In genomic region chr6:63482141-63482540, GRCm38 (mm10) we compare ENCODE assay signal across 22 mouse cellular contexts.
A peak's percentile ranks its signal among the peaks of the same experiment; 100 is the strongest.
DNase-seq lines count a peak whose midpoint lies in the region; ATAC-seq and TF ChIP-seq lines count a peak whose summit lies in the region.
"Had no signal": no experiment of that assay in that cellular context is flagged by ENCODE, and none has a peak within 500 bp of the region (broad histone marks: within the 10 kb centered on the region; RNA-seq: fewer than 3 reads in every experiment).

No protein-coding gene starts in this region.

- 0 out of 2 replicates have a peak, but pooled peaks have one; percentile 19 for ATAC-seq in forebrain, embryonic 15.5 days (replicated peaks)
- ATAC-seq in forebrain, embryonic 11.5 days (replicated peaks; ENCODE audit: low FRiP score): no peak
- ATAC-seq in midbrain, postnatal 0 days (ENCODE audit: low FRiP score): no peak
- ATAC-seq in midbrain, embryonic 14.5 days (ENCODE audit: low FRiP score, low TSS enrichment): no peak
- ATAC-seq in forebrain, postnatal 0 days: no peak
- no peak for ATAC-seq in liver, postnatal 0 days
- ATAC-seq: CD4-positive, CD25-positive, alpha-beta regulatory T cell, adult 4 months; hindbrain, embryonic 16.5 days had no signal

- 68% methylated on average over 1 of the region's 1 CpGs for WGBS in forebrain, embryonic 15.5 days
- WGBS in forebrain, embryonic 11.5 days: 83% methylated on average over 1 of the region's 1 CpGs
- WGBS in midbrain, postnatal 0 days: 79% methylated on average over 1 of the region's 1 CpGs
- WGBS in midbrain, embryonic 14.5 days: 93% methylated on average over 1 of the region's 1 CpGs
- 74% methylated on average over 1 of the region's 1 CpGs for WGBS in forebrain, postnatal 0 days
- WGBS in liver, postnatal 0 days (ENCODE audit: insufficient replicate concordance): 66% methylated on average over 1 of the region's 1 CpGs

- peak; percentile 24 to 31 for DNase-seq in cerebellum, postnatal 10 days
- DNase-seq in cerebellum, postnatal 36 days: no peak
- no peak for DNase-seq in forebrain, embryonic 11.5 days (ENCODE audit: low spot score)
- peak; percentile 23 for DNase-seq in midbrain, postnatal 0 days (ENCODE audit: low spot score)
- DNase-seq in midbrain, embryonic 14.5 days: no peak
- peak; percentile 20 for DNase-seq in forebrain, postnatal 0 days
- DNase-seq in liver, postnatal 0 days: no peak
- DNase-seq: adrenal gland, postnatal 10 days; B cell, adult 2 months; cerebellum, adult 18-20 months; cerebellum, adult 9-11 months; embryo, embryonic 11 days; gastrocnemius, adult 2 months; gastrocnemius, postnatal 25 days; heart, postnatal 36 days; kidney, adult 11 months had no signal

- no peak overlapping the region for H3K4me3 ChIP-seq in forebrain, embryonic 15.5 days
- H3K4me3 ChIP-seq in forebrain, embryonic 11.5 days (ENCODE audit: low read depth, low read length): no peak overlapping the region
- no peak overlapping the region for H3K4me3 ChIP-seq in midbrain, postnatal 0 days (ENCODE audit: low read depth, low read length)
- H3K4me3 ChIP-seq in midbrain, embryonic 14.5 days (replicated peaks; ENCODE audit: low read depth, low read length): no peak overlapping the region
- H3K4me3 ChIP-seq in forebrain, postnatal 0 days (ENCODE audit: low read depth, low read length): no peak overlapping the region
- H3K4me3 ChIP-seq in liver, postnatal 0 days (ENCODE audit: low read depth, low read length): no peak overlapping the region
- H3K4me3 ChIP-seq: embryonic facial prominence, embryonic 12.5 days; gastrocnemius, adult 2 months; heart, embryonic 13.5 days had no signal

- no peak overlapping the region for H3K27ac ChIP-seq in forebrain, embryonic 15.5 days (replicated peaks)
- no peak overlapping the region for H3K27ac ChIP-seq in forebrain, embryonic 11.5 days (ENCODE audit: low read depth, low read length)
- H3K27ac ChIP-seq in midbrain, postnatal 0 days (ENCODE audit: low read depth, low read length): no peak overlapping the region
- no peak overlapping the region for H3K27ac ChIP-seq in midbrain, embryonic 14.5 days (replicated peaks; ENCODE audit: low read depth, low read length)
- no peak overlapping the region for H3K27ac ChIP-seq in forebrain, postnatal 0 days (ENCODE audit: low read depth, low read length)
- no peak overlapping the region for H3K27ac ChIP-seq in liver, postnatal 0 days (ENCODE audit: low read depth)
- H3K27ac ChIP-seq: embryonic facial prominence, embryonic 12.5 days; gastrocnemius, adult 2 months; heart, embryonic 13.5 days had no signal

- no peaks in the 10 kb centered on the region for H3K9me3 ChIP-seq in forebrain, embryonic 15.5 days
- no peaks in the 10 kb centered on the region for H3K9me3 ChIP-seq in forebrain, embryonic 11.5 days (ENCODE audit: control insufficient read depth, low read length)
- H3K9me3 ChIP-seq in midbrain, postnatal 0 days (ENCODE audit: low read length): no peaks in the 10 kb centered on the region
- H3K9me3 ChIP-seq in midbrain, embryonic 14.5 days (ENCODE audit: control insufficient read depth, low read length): no peaks in the 10 kb centered on the region
- H3K9me3 ChIP-seq in forebrain, postnatal 0 days (ENCODE audit: low read length): no peaks in the 10 kb centered on the region
- no peaks in the 10 kb centered on the region for H3K9me3 ChIP-seq in liver, postnatal 0 days (ENCODE audit: low read length)
- H3K9me3 ChIP-seq: embryonic facial prominence, embryonic 12.5 days; G1E; heart, embryonic 13.5 days had no signal

- no peak overlapping the region for H3K9ac ChIP-seq in forebrain, embryonic 15.5 days (replicated peaks)
- no peak overlapping the region for H3K9ac ChIP-seq in forebrain, embryonic 11.5 days (ENCODE audit: low read length)
- no peak overlapping the region for H3K9ac ChIP-seq in midbrain, postnatal 0 days (replicated peaks; ENCODE audit: low read length, poor library complexity, severe bottlenecking)
- H3K9ac ChIP-seq in midbrain, embryonic 14.5 days (replicated peaks; ENCODE audit: low read length): no peak overlapping the region
- H3K9ac ChIP-seq in forebrain, postnatal 0 days: no peak overlapping the region
- H3K9ac ChIP-seq in liver, postnatal 0 days (replicated peaks): no peak overlapping the region
- H3K9ac ChIP-seq: embryonic facial prominence, embryonic 12.5 days; heart, embryonic 13.5 days had no signal

- no peak overlapping the region for H3K4me2 ChIP-seq in forebrain, embryonic 15.5 days (replicated peaks)
- no peak overlapping the region for H3K4me2 ChIP-seq in forebrain, embryonic 11.5 days (ENCODE audit: low read depth, low read length, severe bottlenecking)
- H3K4me2 ChIP-seq in midbrain, postnatal 0 days (ENCODE audit: low read depth, low read length, poor library complexity, severe bottlenecking): no peak overlapping the region
- H3K4me2 ChIP-seq in midbrain, embryonic 14.5 days (ENCODE audit: low read length): no peak overlapping the region
- H3K4me2 ChIP-seq in forebrain, postnatal 0 days (ENCODE audit: low read depth): no peak overlapping the region
- no peak overlapping the region for H3K4me2 ChIP-seq in liver, postnatal 0 days (ENCODE audit: low read depth, low read length)
- H3K4me2 ChIP-seq: embryonic facial prominence, embryonic 12.5 days; heart, embryonic 13.5 days had no signal

- TF ChIP-seq EP300 in liver, postnatal 0 days (IDR thresholded peaks at IDR 0.05; ENCODE audit: low read depth): no peak

- no peaks in the 10 kb centered on the region for H3K36me3 ChIP-seq in forebrain, embryonic 15.5 days
- no peaks in the 10 kb centered on the region for H3K36me3 ChIP-seq in forebrain, embryonic 11.5 days (ENCODE audit: control insufficient read depth, insufficient read depth, low read length)
- no peaks in the 10 kb centered on the region for H3K36me3 ChIP-seq in midbrain, postnatal 0 days (ENCODE audit: insufficient read depth, low read length)
- no peaks in the 10 kb centered on the region for H3K36me3 ChIP-seq in midbrain, embryonic 14.5 days (ENCODE audit: control insufficient read depth, insufficient read depth, low read length)
- H3K36me3 ChIP-seq in forebrain, postnatal 0 days (ENCODE audit: insufficient read depth): no peaks in the 10 kb centered on the region
- no peaks in the 10 kb centered on the region for H3K36me3 ChIP-seq in liver, postnatal 0 days (replicated peaks; ENCODE audit: insufficient read depth, low read length)
- H3K36me3 ChIP-seq: embryonic facial prominence, embryonic 12.5 days; G1E; heart, embryonic 13.5 days had no signal

- no peak for TF ChIP-seq CTCF in midbrain, postnatal 0 days (IDR thresholded peaks at IDR 0.05)
- no peak for TF ChIP-seq CTCF in forebrain, postnatal 0 days (IDR thresholded peaks at IDR 0.05; ENCODE audit: low read depth)
- no peak for TF ChIP-seq CTCF in liver, postnatal 0 days (IDR thresholded peaks at IDR 0.05; ENCODE audit: low read depth)

- no peaks in the 10 kb centered on the region for H3K27me3 ChIP-seq in forebrain, embryonic 15.5 days
- H3K27me3 ChIP-seq in forebrain, embryonic 11.5 days (ENCODE audit: control insufficient read depth, insufficient read depth, low read length): no peaks in the 10 kb centered on the region
- no peaks in the 10 kb centered on the region for H3K27me3 ChIP-seq in midbrain, postnatal 0 days (ENCODE audit: insufficient read depth, low read length)
- no peaks in the 10 kb centered on the region for H3K27me3 ChIP-seq in midbrain, embryonic 14.5 days (ENCODE audit: control insufficient read depth, insufficient read depth, low read length)
- no peaks in the 10 kb centered on the region for H3K27me3 ChIP-seq in forebrain, postnatal 0 days (ENCODE audit: insufficient read depth, low read length)
- H3K27me3 ChIP-seq in liver, postnatal 0 days (ENCODE audit: insufficient read depth, low read length): no peaks in the 10 kb centered on the region
- H3K27me3 ChIP-seq: embryonic facial prominence, embryonic 12.5 days; heart, embryonic 13.5 days had no signal

- no peaks in the 10 kb centered on the region for H3K4me1 ChIP-seq in forebrain, embryonic 15.5 days
- no peaks in the 10 kb centered on the region for H3K4me1 ChIP-seq in forebrain, embryonic 11.5 days (replicated peaks; ENCODE audit: control insufficient read depth, insufficient read depth, low read length)
- H3K4me1 ChIP-seq in midbrain, postnatal 0 days (ENCODE audit: insufficient read depth, low read length): no peaks in the 10 kb centered on the region
- H3K4me1 ChIP-seq in midbrain, embryonic 14.5 days (ENCODE audit: control insufficient read depth, insufficient read depth, low read length): no peaks in the 10 kb centered on the region
- H3K4me1 ChIP-seq in forebrain, postnatal 0 days (ENCODE audit: insufficient read depth): no peaks in the 10 kb centered on the region
- H3K4me1 ChIP-seq in liver, postnatal 0 days (ENCODE audit: insufficient read depth): no peaks in the 10 kb centered on the region
- H3K4me1 ChIP-seq: embryonic facial prominence, embryonic 12.5 days; heart, embryonic 13.5 days had no signal

Comparison
In these comparisons a context has a peak if more than half of its experiments do, and no peak if none do; other contexts are left out.
1. DNase-seq: peak in cerebellum, postnatal 10 days (2 of 2), midbrain, postnatal 0 days (single experiment) and forebrain, postnatal 0 days (single experiment); none in cerebellum, postnatal 36 days (0 of 2), forebrain, embryonic 11.5 days (single experiment), midbrain, embryonic 14.5 days (single experiment) and liver, postnatal 0 days (single experiment).